Mouse (Mus musculus) gastrocnemius, adult 18-20 months (tissue): ENCODE data around the gene Babam2. TPM values are rescaled to one million over a fixed set of nuclear protein-coding genes. Genes with fewer than 3 reads are reported as not detected.

Source experiments
- DNase-seq: peaks from one replicate; pipeline ENCODE4 v3.0.0; 2021; ENCODE audit warnings: low spot score
- total RNA-seq, 2 experiments: library from RNA; stranded (reverse); gene quantifications; 2 replicates each; pipeline ENCODE4 v1.2.3; 2021

Gene Babam2
- total RNA-seq, 2 experiments from 2014 or later = 33.3 to 33.8 TPM

GRCm38 (mm10) chr5:32070781-32071180 is 373.3 kb downstream of the Babam2 start:
- DNase-seq = no peak

- no peak for DNase-seq
These were observed 373.8 kb downstream of the Babam2 start for GRCm38 (mm10) chr5:32071314-32071713.

- no peak for DNase-seq
These were observed 374.3 kb downstream of the Babam2 start for GRCm38 (mm10) chr5:32071824-32072223.

- peak; percentile 0 for DNase-seq
These were observed 375.4 kb downstream of the Babam2 start for GRCm38 (mm10) chr5:32072877-32073276.

DNA sequence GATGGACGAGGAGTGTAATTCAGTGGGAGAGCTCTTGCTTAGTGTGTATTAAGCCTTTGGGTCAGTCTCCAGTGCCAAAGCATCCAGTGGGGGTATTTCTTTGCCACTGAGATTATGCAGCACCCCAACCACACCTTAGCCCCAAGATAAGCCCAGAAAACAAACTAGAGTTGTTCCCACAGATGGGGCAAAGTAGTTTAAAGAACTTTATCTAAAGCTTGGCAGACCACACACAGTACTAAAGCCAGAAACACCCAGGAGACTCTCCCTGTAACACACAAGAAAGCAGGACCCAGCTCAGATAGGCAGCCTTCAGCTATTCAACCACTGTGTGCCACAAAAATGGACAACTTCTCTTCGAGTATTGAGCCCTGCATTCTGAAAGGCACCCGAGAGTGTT is 376.6 kb downstream of the Babam2 start:
- DNase-seq = no peak

DNA sequence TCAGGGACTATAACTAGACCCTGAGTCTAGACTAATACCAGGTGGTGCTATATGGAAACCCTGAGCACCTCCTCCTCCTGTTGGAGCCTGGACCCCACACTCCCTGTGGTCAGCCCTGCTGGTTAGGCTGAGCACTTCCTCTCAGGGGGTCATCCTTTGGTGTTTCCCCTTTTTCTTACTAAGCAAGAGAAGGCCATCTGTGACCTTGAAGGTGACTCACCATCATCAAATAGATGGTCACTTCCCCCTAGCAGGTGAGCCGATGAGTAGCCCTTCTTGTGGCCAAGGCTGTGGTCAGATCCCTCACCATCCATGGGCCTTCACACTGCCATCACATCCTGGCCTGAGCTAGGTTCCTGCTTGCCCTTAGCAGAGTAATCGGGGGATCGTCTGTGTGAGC is 379.7 kb downstream of the Babam2 start:
- no peak for DNase-seq

- DNase-seq = no peak
These were observed 381.5 kb downstream of the Babam2 start for GRCm38 (mm10) chr5:32078986-32079385.

DNA sequence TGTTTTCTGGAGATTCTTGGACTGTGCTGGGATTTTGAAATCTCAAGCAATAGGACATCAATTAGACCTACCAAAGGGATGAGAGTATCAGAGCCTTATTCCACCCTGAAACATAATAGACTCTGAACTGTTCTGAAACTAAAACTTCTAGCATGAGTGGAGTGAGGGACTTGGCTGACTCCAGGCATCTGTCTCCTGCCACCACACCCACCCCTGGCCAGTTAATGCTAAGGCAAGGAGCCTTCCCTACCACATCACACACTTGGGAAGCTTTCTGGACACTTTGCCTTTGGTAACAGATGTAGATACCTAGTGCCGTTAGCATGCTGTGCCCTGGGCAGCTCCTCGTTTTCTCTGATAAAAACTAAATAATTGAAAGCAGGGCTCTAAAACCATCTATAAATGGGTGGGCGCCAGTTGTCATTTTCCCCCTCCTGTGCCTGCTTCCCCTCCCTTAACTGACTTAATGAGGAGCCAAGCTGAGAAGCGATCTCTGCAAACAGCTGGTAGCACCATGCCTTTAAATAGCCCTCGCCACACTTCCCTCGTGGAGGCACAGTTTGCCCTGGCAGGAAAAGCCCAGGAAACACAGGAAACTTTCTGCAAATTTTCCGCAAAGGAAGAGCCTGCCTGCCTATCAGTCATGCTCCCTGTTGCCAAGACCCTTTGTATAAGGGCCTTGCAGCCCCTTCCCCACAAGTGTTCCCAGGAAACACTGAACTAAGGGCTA is 383.2 kb downstream of the Babam2 start:
- DNase-seq = peak; percentile 51

- peak; percentile 62 for DNase-seq
These were observed 386.9 kb downstream of the Babam2 start for GRCm38 (mm10) chr5:32084401-32084804.

GRCm38 (mm10) chr5:32085566-32085965 is 388.1 kb downstream of the Babam2 start:
- no peak for DNase-seq

GRCm38 (mm10) chr5:32085971-32086370 is 388.5 kb downstream of the Babam2 start:
- no peak for DNase-seq

GRCm38 (mm10) chr5:32086526-32087090 is 389.1 kb downstream of the Babam2 start:
- no peak for DNase-seq

GRCm38 (mm10) chr5:32089481-32089880 is 392.0 kb downstream of the Babam2 start:
- no peak for DNase-seq

DNA sequence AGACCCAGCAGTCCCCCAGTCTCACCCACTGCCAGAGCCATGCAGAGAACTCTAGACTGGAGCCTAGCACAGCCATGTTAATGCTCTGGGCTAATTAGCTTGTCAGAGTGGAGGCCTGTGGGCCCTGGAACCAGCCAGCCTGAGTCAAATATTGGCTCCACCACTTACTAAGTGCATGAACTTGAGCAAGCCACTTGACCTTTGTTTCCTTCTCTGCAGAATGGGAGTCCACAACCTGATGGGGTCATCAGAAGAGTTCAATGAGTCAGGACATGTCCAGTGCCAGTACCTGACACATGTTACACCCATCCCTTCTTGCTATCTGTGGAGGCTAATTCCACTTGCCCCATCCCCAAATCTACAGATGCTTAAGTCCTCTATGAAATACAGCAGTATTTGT is 394.8 kb downstream of the Babam2 start:
- DNase-seq = no peak

- no peak for DNase-seq
These were observed 401.2 kb downstream of the Babam2 start for GRCm38 (mm10) chr5:32098691-32099090.

- DNase-seq = peak; percentile 80
These were observed 405.0 kb downstream of the Babam2 start for GRCm38 (mm10) chr5:32102484-32102883.

DNA sequence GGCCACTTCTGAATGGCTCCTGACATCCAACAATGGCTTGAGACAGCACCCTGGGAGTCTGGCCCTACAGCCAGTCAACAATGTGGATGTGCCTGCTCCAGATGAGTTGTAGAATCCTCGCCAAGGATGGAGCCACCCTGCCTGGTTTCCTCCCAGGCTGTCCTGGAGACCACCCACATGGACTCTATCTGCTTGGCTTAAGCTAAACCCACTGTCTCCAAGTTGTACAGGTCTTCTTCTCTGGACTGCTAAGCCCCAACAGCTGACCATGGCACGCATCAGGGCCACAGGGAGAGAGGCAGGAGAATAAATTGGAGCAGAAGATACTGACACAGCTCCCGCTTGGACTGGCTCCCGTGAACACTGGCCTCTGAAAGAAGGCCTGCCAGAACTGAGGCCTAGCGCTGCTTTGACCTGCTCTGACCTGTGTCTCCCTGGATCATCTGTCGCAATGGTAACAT is 405.5 kb downstream of the Babam2 start:
- DNase-seq = peak; percentile 91

DNA sequence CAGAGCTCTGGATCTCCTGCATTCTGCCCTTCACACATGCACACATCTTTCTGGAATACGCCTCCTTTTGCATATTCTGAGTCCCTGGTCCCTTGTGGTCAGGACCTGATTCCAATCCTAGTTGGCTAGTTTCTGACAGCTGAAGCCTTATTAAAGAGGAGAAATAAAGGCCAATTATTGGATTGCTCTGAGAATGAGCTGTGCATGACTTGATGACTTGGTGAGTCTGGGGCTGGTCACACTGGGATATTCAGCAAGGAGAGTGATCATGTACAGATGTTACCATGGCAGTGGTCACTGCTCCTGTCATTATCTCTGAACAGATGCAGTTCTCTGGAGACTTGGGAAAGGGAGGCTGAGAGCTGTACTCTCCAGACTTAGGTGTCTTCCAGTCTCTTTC is 406.1 kb downstream of the Babam2 start:
- DNase-seq = no peak

GRCm38 (mm10) chr5:32104119-32104990 is 406.9 kb downstream of the Babam2 start:
- no peak for DNase-seq

DNA sequence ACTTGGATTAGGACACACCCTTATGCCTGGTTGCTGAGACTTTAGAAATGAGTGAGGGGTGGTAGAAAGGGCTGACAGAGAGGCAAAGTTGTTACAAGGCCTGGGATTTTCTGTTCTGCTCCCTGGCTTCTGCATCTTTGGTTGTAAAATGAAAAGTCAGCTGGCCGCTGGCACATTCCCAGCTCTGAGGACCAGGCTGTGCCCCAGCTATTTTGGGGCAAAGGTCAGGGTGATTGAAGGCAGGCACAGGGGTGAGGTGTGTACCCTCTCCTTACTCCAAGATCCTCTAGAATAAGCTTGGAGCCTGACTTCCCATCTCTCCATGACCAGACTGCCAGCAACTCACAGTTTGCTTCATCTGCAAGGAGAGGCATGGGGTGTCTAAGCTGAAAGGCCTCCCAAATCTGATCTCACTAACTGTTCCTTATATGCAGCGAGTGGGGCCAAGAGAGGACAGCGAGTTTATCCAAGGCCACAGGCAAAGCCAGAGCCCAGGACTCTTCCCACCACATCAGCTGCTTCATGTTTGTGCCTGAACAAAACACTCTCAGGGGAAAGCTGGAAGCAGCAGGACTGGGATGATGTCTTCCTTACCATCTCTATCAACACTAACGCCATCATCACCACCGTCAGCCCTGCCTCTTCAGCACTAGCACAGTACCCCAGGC is 409.1 kb downstream of the Babam2 start:
- DNase-seq = peak; percentile 55

DNA sequence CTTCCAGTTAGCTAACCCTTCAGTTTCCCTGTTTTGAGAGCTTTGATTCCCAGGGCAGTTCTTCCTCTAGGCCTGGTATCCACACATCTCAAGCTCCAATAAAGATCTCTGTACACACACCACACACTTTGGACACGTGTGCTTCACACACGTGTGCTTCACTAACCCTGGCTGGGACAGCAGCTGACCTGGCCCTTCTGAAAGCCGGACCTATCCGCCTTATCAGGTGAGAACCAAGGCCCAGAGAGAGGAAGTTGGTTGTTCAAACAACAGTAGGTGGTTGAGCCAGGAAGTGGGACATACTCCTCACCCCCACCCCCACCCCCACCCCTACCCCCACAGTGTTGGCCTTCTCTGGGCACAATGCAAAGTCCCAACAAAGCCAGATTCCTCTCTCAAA is 413.2 kb downstream of the Babam2 start:
- DNase-seq = no peak
